Mouse (Mus musculus) liver, embryonic 14 days (tissue): ENCODE results near the gene St6gal1. TPM values are rescaled to one million over a fixed set of nuclear protein-coding genes. Genes with fewer than 3 reads are reported as not detected.

ENCODE experiments used
- polyA plus RNA-seq: library from polyadenylated mRNA; depleted of rRNA; stranded (reverse); fragments of >200 nt; gene quantifications from 2 replicates; pipeline ENCODE4 v1.2.3, GENCODE M21; 2012; rRNA removed

The St6gal1 gene
- 10.6 and 11.8 TPM in 2 replicates for polyA plus RNA-seq

DNA sequence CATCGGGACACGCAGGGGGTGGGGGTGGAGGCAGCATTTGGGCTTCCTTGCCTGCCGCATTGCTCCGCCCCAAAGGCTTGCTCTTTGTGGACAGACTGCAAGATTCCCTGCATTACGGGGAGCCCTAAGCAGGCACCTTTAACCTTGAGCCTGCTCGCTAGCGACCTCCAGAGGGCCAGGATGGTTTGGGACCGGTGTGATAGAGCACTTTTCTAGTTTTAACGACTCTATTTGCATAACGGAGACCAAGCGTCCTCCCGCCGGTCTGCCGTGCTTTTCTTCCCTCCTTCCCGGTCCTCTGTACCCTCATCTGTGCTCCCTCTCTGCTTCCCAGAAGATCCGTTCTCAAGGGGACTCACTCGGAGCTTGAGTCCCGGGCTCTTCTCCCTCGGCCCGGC, at the start of gene St6gal1:
TSS of gene St6gal1 (plus strand) at position 70 of the 398 bp plus-strand sequence.

Other genes starting within 250 kb of the St6gal1 start
- gene Kng2, start 195.3 kb upstream of the St6gal1 start, polyA plus RNA-seq = 13.2 and 14.6 TPM in 2 replicates
- 215 and 238 TPM in 2 replicates for gene Kng1, start 166.9 kb upstream of the St6gal1 start, polyA plus RNA-seq
- gene Eif4a2, start 117.3 kb upstream of the St6gal1 start, polyA plus RNA-seq = 187 and 193 TPM in 2 replicates
- gene Rfc4, start 97.0 kb upstream of the St6gal1 start, polyA plus RNA-seq = 12.7 and 24.7 TPM in 2 replicates
- gene Adipoq, start 78.2 kb upstream of the St6gal1 start, polyA plus RNA-seq = 0.09 TPM in 1 of 2 replicates, not detected in the other
- gene Rtp1, start 204.4 kb downstream of the St6gal1 start, polyA plus RNA-seq = not detected in 2 replicates